Mouse (Mus musculus) spleen, adult 2 months (tissue): Measurements from ENCODE around the gene Bcl7c.
"Not testable (repeated sequence)": the region's sequence is repeated elsewhere in the genome, so short reads cannot be mapped to it uniquely, and the experiment has no call there.

Experiments
- CTCF ChIP-seq: fragments of 200-500 bp; IDR thresholded peaks from 2 replicates; pipeline ENCODE4 v1.5.1; 2011; ENCODE audit warnings: mild to moderate bottlenecking, inconsistent platforms; ENCODE audit not compliant: insufficient read depth, insufficient read length, insufficient replicate concordance; ENCODE audit errors: extremely low read depth
- POLR2A ChIP-seq: fragments of 200-500 bp; IDR thresholded peaks from 2 replicates; pipeline ENCODE4 v1.6.1; 2011; ENCODE audit warnings: low read depth, low read length, inconsistent platforms

DNA sequence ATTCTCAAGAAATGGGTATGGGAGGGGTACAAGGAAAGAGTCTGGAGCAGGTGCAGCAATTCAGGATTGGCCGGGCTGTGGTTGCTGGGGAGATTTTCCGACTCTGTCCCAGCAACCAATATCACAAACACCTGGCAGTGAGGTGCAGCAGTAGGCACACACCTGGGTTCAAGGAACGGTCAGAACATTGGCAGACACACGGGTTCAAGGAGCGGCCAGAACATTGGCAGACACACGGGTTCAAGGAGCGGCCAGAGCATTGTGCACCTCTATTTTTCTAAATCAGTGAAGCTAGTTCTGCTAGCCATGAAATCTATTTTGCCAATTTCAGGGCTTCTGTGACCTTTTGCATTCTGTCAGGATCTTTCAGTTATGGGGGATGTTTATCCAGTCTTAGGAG is 61.2 kb downstream of the Bcl7c start:
- not testable (repeated sequence) for TF ChIP-seq POLR2A, CTCF
